Mouse (Mus musculus) MEL (cell line): ENCODE measurements around the gene Natd1. TPM values are rescaled to one million over a fixed set of nuclear protein-coding genes. Genes with fewer than 3 reads are reported as not detected.

Experiments used
- DNase-seq: peaks from one replicate; pipeline ENCODE4 v3.0.0; 2011; ENCODE audit warnings: low read depth, low spot score
- H3K27ac ChIP-seq: 2 replicates; pipeline ENCODE4 v1.5.1; 2012; ENCODE audit warnings: low read depth, mild to moderate bottlenecking, control low read depth, low read length, moderate library complexity; ENCODE audit not compliant: control insufficient read depth
- H3K27me3 ChIP-seq, 2 experiments: fragments of 150-350 bp in 1 of 2; sonication (generic) in 1 of 2; 2 replicates each; pipeline ENCODE4 v1.6.1; 2012; ENCODE audit warnings: low read length in 2 of 2, mild to moderate bottlenecking in 2 of 2, improper control_type of control experiment in 1 of 2, moderate library complexity in 1 of 2; ENCODE audit not compliant: insufficient read depth in 2 of 2, control insufficient read depth in 1 of 2
- H3K36me3 ChIP-seq, 2 experiments: 2 replicates each; pipeline ENCODE4 v1.6.1; 2012 to 2014; ENCODE audit warnings: low read length in 2 of 2, improper control_type of control experiment in 1 of 2, inconsistent platforms in 1 of 2, mild to moderate bottlenecking in 1 of 2; ENCODE audit not compliant: insufficient read depth in 2 of 2, control insufficient read depth in 1 of 2
- H3K4me1 ChIP-seq, 2 experiments: fragments of 150-350 bp in 1 of 2; sonication (generic) in 1 of 2; 2 replicates each; pipeline ENCODE4 v1.6.1; 2012; ENCODE audit warnings: low read length in 2 of 2, improper control_type of control experiment in 1 of 2, mild to moderate bottlenecking in 1 of 2; ENCODE audit not compliant: insufficient read depth in 2 of 2, control insufficient read depth in 1 of 2
- H3K4me3 ChIP-seq, 2 experiments: fragments of 150-350 bp in 1 of 2; sonication (generic) in 1 of 2; 2 replicates each; pipeline ENCODE4 v1.5.1; 2012; ENCODE audit warnings: low read depth in 2 of 2, low read length in 2 of 2, mild to moderate bottlenecking in 2 of 2, moderate library complexity in 2 of 2, control low read depth in 1 of 2, improper control_type of control experiment in 1 of 2; ENCODE audit not compliant: control insufficient read depth in 1 of 2, insufficient read depth in 1 of 2
- H3K79me2 ChIP-seq: 2 replicates; pipeline ENCODE4 v1.6.1; 2012; ENCODE audit warnings: mild to moderate bottlenecking, low read length, moderate library complexity; ENCODE audit not compliant: control insufficient read depth, poor library complexity, insufficient read depth
- H3K9ac ChIP-seq: 2 replicates; pipeline ENCODE4 v1.6.1; 2012; ENCODE audit warnings: low read depth, mild to moderate bottlenecking, control low read depth, low read length, moderate library complexity; ENCODE audit not compliant: control insufficient read depth, poor library complexity, severe bottlenecking
- H3K9me3 ChIP-seq: fragments of 150-350 bp; sonication (generic); replicated peaks from 2 replicates; pipeline ENCODE4 v1.6.1; 2012; ENCODE audit warnings: mild to moderate bottlenecking, low read length, improper control_type of control experiment, moderate library complexity; ENCODE audit not compliant: insufficient read depth
- BHLHE40 ChIP-seq: IDR thresholded peaks from 2 replicates; pipeline ENCODE4 v1.6.1; 2012; ENCODE audit warnings: low read depth, mild to moderate bottlenecking, inconsistent platforms, low read length, improper control_type of control experiment, borderline replicate concordance
- CHD1 ChIP-seq: IDR thresholded peaks from 2 replicates; pipeline ENCODE4 v1.6.1; 2012; ENCODE audit warnings: low read depth, mild to moderate bottlenecking, inconsistent platforms, low read length, improper control_type of control experiment
- E2F4 ChIP-seq: IDR thresholded peaks from 2 replicates; pipeline ENCODE4 v1.6.1; 2011; ENCODE audit warnings: low read depth, low read length, improper control_type of control experiment, borderline replicate concordance
- EP300 ChIP-seq, 2 experiments: IDR thresholded peaks; 2 replicates each; pipeline ENCODE4 v1.6.1; 2011; ENCODE audit warnings: improper control_type of control experiment in 2 of 2, low read length in 2 of 2, low read depth in 1 of 2, mild to moderate bottlenecking in 1 of 2
- ETS1 ChIP-seq: IDR thresholded peaks from 2 replicates; pipeline ENCODE4 v1.6.1; 2012; ENCODE audit warnings: low read depth, mild to moderate bottlenecking, inconsistent platforms, low read length, improper control_type of control experiment, moderate library complexity
- GABPA ChIP-seq: IDR thresholded peaks from 2 replicates; pipeline ENCODE4 v1.6.1; 2012; ENCODE audit warnings: low read depth, mild to moderate bottlenecking, inconsistent platforms, low read length, improper control_type of control experiment, moderate library complexity
- HCFC1 ChIP-seq: IDR thresholded peaks from 2 replicates; pipeline ENCODE4 v1.6.1; 2012; ENCODE audit warnings: low read depth, mild to moderate bottlenecking, inconsistent platforms, low read length, improper control_type of control experiment, moderate library complexity
- MAX ChIP-seq: IDR thresholded peaks from 2 replicates; pipeline ENCODE4 v1.6.1; 2011; ENCODE audit warnings: low read length, improper control_type of control experiment
- MAZ ChIP-seq: IDR thresholded peaks from 2 replicates; pipeline ENCODE4 v1.6.1; 2012; ENCODE audit warnings: low read depth, mild to moderate bottlenecking, inconsistent platforms, low read length, improper control_type of control experiment
- MEF2A ChIP-seq: IDR thresholded peaks from 2 replicates; pipeline ENCODE4 v1.6.1; 2014; ENCODE audit warnings: low read depth, mild to moderate bottlenecking, inconsistent platforms, low read length, improper control_type of control experiment; ENCODE audit not compliant: poor library complexity, insufficient replicate concordance, severe bottlenecking; ENCODE audit errors: extremely low read depth
- MYB ChIP-seq: IDR thresholded peaks from 2 replicates; pipeline ENCODE4 v1.6.1; 2011; ENCODE audit warnings: mild to moderate bottlenecking, low read depth, low read length, improper control_type of control experiment
- NELFE ChIP-seq: IDR thresholded peaks from 2 replicates; pipeline ENCODE4 v1.6.1; 2011; ENCODE audit warnings: low read depth, low read length, improper control_type of control experiment
- POLR2A ChIP-seq, 2 experiments: IDR thresholded peaks; 2 replicates each; pipeline ENCODE4 v1.6.1; 2011 to 2012; ENCODE audit warnings: low read length in 2 of 2, mild to moderate bottlenecking in 2 of 2, control low read depth in 1 of 2, improper control_type of control experiment in 1 of 2, low read depth in 1 of 2, moderate library complexity in 1 of 2; ENCODE audit not compliant: control insufficient read depth in 1 of 2, insufficient read depth in 1 of 2, poor library complexity in 1 of 2
- POLR2AphosphoS2 ChIP-seq: IDR thresholded peaks from 2 replicates; pipeline ENCODE4 v1.6.1; 2011; ENCODE audit warnings: low read length, improper control_type of control experiment
- POLR2AphosphoS5 ChIP-seq: IDR thresholded peaks from 2 replicates; pipeline ENCODE4 v1.6.1; 2012; ENCODE audit warnings: low read depth, borderline replicate concordance, mild to moderate bottlenecking, inconsistent platforms, low read length, moderate library complexity, mixed read lengths
- RAD21 ChIP-seq: IDR thresholded peaks from 2 replicates; pipeline ENCODE4 v1.6.1; 2011; ENCODE audit warnings: mild to moderate bottlenecking, low read depth, low read length, improper control_type of control experiment
- RCOR1 ChIP-seq: IDR thresholded peaks from 2 replicates; pipeline ENCODE4 v1.6.1; 2012; ENCODE audit warnings: low read depth, mild to moderate bottlenecking, inconsistent platforms, low read length, improper control_type of control experiment
- SIN3A ChIP-seq: IDR thresholded peaks from 2 replicates; pipeline ENCODE4 v1.6.1; 2012; ENCODE audit warnings: low read length, improper control_type of control experiment, inconsistent platforms
- SMC3 ChIP-seq: IDR thresholded peaks from 2 replicates; pipeline ENCODE4 v1.6.1; 2011; ENCODE audit warnings: low read depth, low read length, improper control_type of control experiment
- UBTF ChIP-seq: IDR thresholded peaks from 2 replicates; pipeline ENCODE4 v1.6.1; 2012; ENCODE audit warnings: low read depth, mild to moderate bottlenecking, inconsistent platforms, low read length, improper control_type of control experiment, moderate library complexity, borderline replicate concordance; ENCODE audit not compliant: insufficient read depth
- USF2 ChIP-seq, 2 experiments: IDR thresholded peaks; 2 replicates each; pipeline ENCODE4 v1.6.1; 2011 to 2012; ENCODE audit warnings: improper control_type of control experiment in 2 of 2, low read length in 2 of 2, borderline replicate concordance in 1 of 2, inconsistent platforms in 1 of 2, low read depth in 1 of 2, mild to moderate bottlenecking in 1 of 2; ENCODE audit not compliant: insufficient read depth in 1 of 2
- ZC3H11A ChIP-seq: IDR thresholded peaks from 2 replicates; pipeline ENCODE4 v1.6.1; 2012; ENCODE audit warnings: low read depth, mild to moderate bottlenecking, inconsistent platforms, low read length, improper control_type of control experiment
- ZKSCAN1 ChIP-seq: IDR thresholded peaks from 2 replicates; pipeline ENCODE4 v1.6.1; 2012; ENCODE audit warnings: low read depth, mild to moderate bottlenecking, inconsistent platforms, low read length, improper control_type of control experiment, moderate library complexity
- ZMIZ1 ChIP-seq: IDR thresholded peaks from 2 replicates; pipeline ENCODE4 v1.6.1; 2012; ENCODE audit warnings: low read depth, mild to moderate bottlenecking, inconsistent platforms, low read length, improper control_type of control experiment, moderate library complexity
- polyA plus RNA-seq, 2 experiments: library from polyadenylated mRNA; stranded (reverse) in 1 of 2; unstranded in 1 of 2; fragments of >175 nt in 1 of 2; fragments of >200 nt in 1 of 2; gene quantifications; 2 replicates each; pipeline versions ENCODE4 v1.2.1 to v1.2.4; 2012; ENCODE audit warnings: low replicate concordance in 2 of 2, low read depth in 1 of 2; ENCODE audit not compliant: insufficient read length in 2 of 2, insufficient read depth in 1 of 2, missing spikeins in 1 of 2
- total RNA-seq: library from RNA; depleted of rRNA; stranded (reverse); fragments of 300-350 nt; gene quantifications from 2 replicates; pipeline ENCODE4 v1.2.3, GENCODE M21; 2012; rRNA removed

Gene Natd1
- total RNA-seq (3.0 and 3.9 TPM in 2 replicates), polyA plus RNA-seq (10 to 100 TPM in 1 of 2 experiments, not detected in 1; 10.9 TPM)

DNA sequence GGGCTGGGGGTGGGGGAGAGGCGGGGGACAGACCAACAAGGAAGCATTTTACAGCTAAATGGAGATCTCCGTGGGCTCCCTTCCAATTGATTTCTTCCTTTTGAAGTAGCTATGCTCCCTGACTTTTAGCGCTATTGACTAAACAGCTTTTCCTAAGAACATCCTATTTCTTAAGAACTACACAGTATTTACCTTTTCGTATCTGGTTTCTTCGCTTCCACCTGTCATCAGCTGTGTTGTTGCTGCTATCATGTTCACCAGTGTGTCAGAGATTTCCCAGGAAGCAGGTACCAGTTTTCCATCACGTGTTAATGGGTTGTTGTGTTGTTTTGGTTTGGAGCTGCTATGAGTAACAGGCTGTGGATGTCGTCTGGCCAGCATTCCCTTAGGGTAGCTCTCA, at the start of gene Natd1:
TSS of gene Natd1 (minus strand) at position 260 of the 400 bp plus-strand sequence.
- Histone ChIP-seq H3K27ac (peak within 1 kb of the TSS; percentile 52), H3K4me3 (peak within 1 kb of the TSS; percentile 61 to 73), H3K9ac (peak within 1 kb of the TSS; percentile 80), H3K79me2 (peaks cover 5% of the 10 kb centered on the region; the same call in 1 of the 2 replicates), H3K4me1 (peaks cover 7 to 21% of the 10 kb centered on the region in 2 experiments), H3K36me3 (peaks cover 0 to 13% of the 10 kb centered on the region in 2 experiments; a peak in 2 of 4 replicates), H3K27me3 (no peaks in the 10 kb centered on the region), H3K9me3 (no peaks in the 10 kb centered on the region)
- no peak for DNase-seq
- TF ChIP-seq SIN3A (no peak), POLR2AphosphoS5 (no peak), USF2 (IDR thresholded peaks at IDR 0.05; ENCODE audit: borderline replicate concordance in 1 of 2, insufficient read depth in 1 of 2, low read depth in 1 of 2, low read length in 2 of 2) (no peak), HCFC1 (no peak), POLR2A (IDR thresholded peaks at IDR 0.05; ENCODE audit: control insufficient read depth in 1 of 2, insufficient read depth in 1 of 2, low read depth in 1 of 2, low read length in 2 of 2, poor library complexity in 1 of 2) (no peak), NELFE (no peak), CHD1 (no peak), E2F4 (no peak), MYB (no peak), UBTF (no peak), RCOR1 (no peak), MAZ (no peak), POLR2AphosphoS2 (no peak), EP300 (IDR thresholded peaks at IDR 0.05; ENCODE audit: low read depth in 1 of 2, low read length in 2 of 2) (no peak), ZKSCAN1 (no peak), ETS1 (no peak), ZC3H11A (no peak), ZMIZ1 (no peak), BHLHE40 (no peak), MEF2A (no peak)

DNA sequence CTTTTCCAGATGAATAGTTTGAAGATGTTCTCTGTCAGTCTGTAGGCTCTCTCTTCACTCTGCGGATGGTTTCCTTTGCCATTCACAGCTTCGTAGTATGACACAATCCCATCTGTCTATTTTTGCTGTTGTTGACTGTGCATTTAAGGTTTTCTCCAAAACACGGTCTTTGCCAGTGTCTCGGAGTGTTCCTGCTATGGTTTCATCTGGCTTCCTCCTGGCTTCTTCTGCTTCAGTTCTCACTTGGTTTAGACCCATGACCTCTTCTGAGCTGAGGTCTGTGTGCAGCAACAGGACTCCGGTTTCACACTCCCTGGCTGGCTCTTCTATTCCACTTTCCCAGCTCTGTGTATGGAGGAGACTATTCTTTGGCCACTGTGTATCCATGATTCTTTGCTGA, 48.2 kb upstream of the Natd1 start:
- TF ChIP-seq GABPA (no peak), POLR2AphosphoS5 (no peak), MAX (no peak), RAD21 (no peak), NELFE (no peak), EP300 (IDR thresholded peaks at IDR 0.05; ENCODE audit: low read depth in 1 of 2, low read length in 2 of 2) (no peak), SMC3 (no peak)
- Histone ChIP-seq H3K4me3 (no peak overlapping the region), H3K4me1 (no peaks in the 10 kb centered on the region), H3K36me3 (no peaks in the 10 kb centered on the region), H3K27me3 (peaks cover 2 to 31% of the 10 kb centered on the region in 2 experiments), H3K9me3 (no peaks in the 10 kb centered on the region), H3K79me2 (no peaks in the 10 kb centered on the region), H3K9ac (no peak overlapping the region), H3K27ac (no peak overlapping the region)
- DNase-seq: no peak
